Mouse (Mus musculus) lung, embryonic 14.5 days (tissue): Measurements from ENCODE around the gene Wfdc8. TPM values are rescaled to one million over a fixed set of nuclear protein-coding genes. Genes with fewer than 3 reads are reported as not detected.

Experiments
- ATAC-seq: fragments of 200-750 bp; cut with Nextera tagmentation; 2 replicates; pipeline ENCODE4 v1.8.0; 2017; ENCODE audit warnings: mild to moderate bottlenecking, moderate TSS enrichment, moderate library complexity; ENCODE audit not compliant: insufficient read depth
- DNase-seq: peaks from one replicate; pipeline ENCODE4 v3.0.0-alpha.2; 2015
- H3K27ac ChIP-seq: fragments of 300-500 bp; sonication (generic); 2 replicates; pipeline ENCODE4 v1.5.1; 2014; ENCODE audit warnings: low read depth, mild to moderate bottlenecking, moderate library complexity
- H3K27me3 ChIP-seq: fragments of 300-500 bp; sonication (generic); 2 replicates; pipeline ENCODE4 v1.6.1; 2014; ENCODE audit warnings: low read length, control low read depth; ENCODE audit not compliant: insufficient read depth
- H3K36me3 ChIP-seq: fragments of 300-500 bp; sonication (generic); 2 replicates; pipeline ENCODE4 v1.6.1; 2014; ENCODE audit warnings: control low read depth; ENCODE audit not compliant: insufficient read depth
- H3K4me1 ChIP-seq: fragments of 300-500 bp; sonication (generic); 2 replicates; pipeline ENCODE4 v1.6.1; 2014; ENCODE audit warnings: antibody characterized with exemption, control low read depth; ENCODE audit not compliant: insufficient read depth
- H3K4me2 ChIP-seq: fragments of 300-500 bp; sonication (generic); 2 replicates; pipeline ENCODE4 v1.6.1; 2014; ENCODE audit warnings: mild to moderate bottlenecking
- H3K4me3 ChIP-seq: fragments of 300-500 bp; sonication (generic); 2 replicates; pipeline ENCODE4 v1.5.1; 2014; ENCODE audit warnings: low read depth, low read length
- H3K9ac ChIP-seq: fragments of 300-500 bp; sonication (generic); 2 replicates; pipeline ENCODE4 v1.6.1; 2014
- H3K9me3 ChIP-seq: fragments of 300-500 bp; sonication (generic); 2 replicates; pipeline ENCODE4 v1.6.1; 2016; ENCODE audit warnings: low read depth, low read length, control low read depth
- CTCF ChIP-seq: IDR thresholded peaks from 2 replicates; pipeline ENCODE4 v1.5.1; 2016; ENCODE audit warnings: antibody characterized with exemption, low read depth
- WGBS: fragments of 180-500 bp; shearing (Covaris S2); extraction: QIAGEN DNeasy Blood & Tissue Kit; methylation state at CpG from one replicate; pipeline ENCODE4 v1.1.7; 2014; 5-methylcytosine and 5-hydroxymethylcytosine counted together
- polyA plus RNA-seq: library from polyadenylated mRNA; unstranded; fragments of >200 nt; fragmentation: Nextera tagmentation; extraction: Ambion mirVana; gene quantifications from 2 replicates; pipeline ENCODE4 v1.2.1, GENCODE M21; 2014

Gene Wfdc8
- polyA plus RNA-seq, 1 experiment from 2014 or later, result not detected

DNA sequence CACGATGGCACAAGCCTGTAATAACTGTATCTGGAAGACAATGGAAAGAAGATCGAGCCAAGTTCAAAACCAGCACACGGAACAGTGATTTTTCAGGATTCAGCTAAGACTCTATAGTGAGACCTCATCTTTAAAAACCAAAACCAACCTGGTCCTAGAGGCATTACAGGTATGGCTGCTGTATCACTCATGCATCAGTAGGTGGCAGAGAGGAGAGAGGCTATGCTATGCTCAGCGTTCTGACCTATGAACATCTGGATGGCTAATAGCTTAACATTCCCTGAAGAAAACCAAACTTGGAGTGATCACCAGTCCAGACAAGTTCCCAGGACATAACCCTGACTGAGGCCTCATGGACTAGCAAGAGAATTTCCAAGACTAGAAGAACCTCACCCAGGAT is 8.3 kb upstream of the Wfdc8 start:
- no peak overlapping the region for H3K4me2 ChIP-seq
- TF ChIP-seq CTCF, result 0 out of 2 replicates have a peak, but pooled peaks have one; percentile 19
- no peaks in the 10 kb centered on the region for H3K36me3 ChIP-seq
- 82% methylated on average over 4 of the region's 4 CpGs for WGBS
- no peaks in the 10 kb centered on the region for H3K9me3 ChIP-seq
- no peaks in the 10 kb centered on the region for H3K4me1 ChIP-seq
- ATAC-seq (no peak), DNase-seq (no peak)
- H3K4me3 ChIP-seq, result no peak overlapping the region
- H3K9ac ChIP-seq, result no peak overlapping the region
- no peak overlapping the region for H3K27ac ChIP-seq
- H3K27me3 ChIP-seq, result no peaks in the 10 kb centered on the region

DNA sequence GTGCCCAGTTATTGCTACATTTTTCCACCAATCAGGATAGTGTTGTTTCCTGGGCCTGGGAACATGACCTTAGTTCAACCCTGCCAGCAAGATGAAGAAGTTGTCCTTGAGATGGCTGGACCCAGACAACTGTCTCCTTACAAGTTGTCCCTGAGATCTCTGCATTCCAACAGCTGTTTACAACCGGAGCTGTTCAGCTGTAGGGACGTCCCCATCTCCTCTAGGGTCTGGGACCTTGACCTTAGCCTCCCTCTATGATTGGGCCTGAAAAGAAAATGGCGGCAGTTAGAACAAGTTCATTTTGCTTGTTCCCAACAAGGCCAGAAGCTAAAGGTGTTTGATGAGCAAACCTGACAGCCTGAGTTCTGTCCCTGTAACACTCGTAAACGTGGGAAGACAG is 5.6 kb upstream of the Wfdc8 start:
- Histone ChIP-seq H3K27ac (no peak overlapping the region), H3K9me3 (no peaks in the 10 kb centered on the region), H3K27me3 (no peaks in the 10 kb centered on the region), H3K4me1 (no peaks in the 10 kb centered on the region), H3K4me2 (no peak overlapping the region), H3K4me3 (no peak overlapping the region), H3K36me3 (no peaks in the 10 kb centered on the region), H3K9ac (no peak overlapping the region)
- no peak for DNase-seq
- TF ChIP-seq CTCF, result no peak
- WGBS, result 56% methylated on average over 5 of the region's 5 CpGs
- no peak for ATAC-seq

GRCm38 (mm10) chr2:164615386-164615785 is 2.0 kb upstream of the Wfdc8 start:
- Histone ChIP-seq H3K4me3 (no peak overlapping the region), H3K9ac (no peak overlapping the region), H3K4me1 (no peaks in the 10 kb centered on the region), H3K27me3 (no peaks in the 10 kb centered on the region), H3K9me3 (no peaks in the 10 kb centered on the region), H3K36me3 (no peaks in the 10 kb centered on the region), H3K27ac (no peak overlapping the region), H3K4me2 (no peak overlapping the region)
- ATAC-seq (no peak), DNase-seq (no peak)
- no peak for TF ChIP-seq CTCF
- WGBS, result 75% methylated on average over 3 of the region's 3 CpGs

DNA sequence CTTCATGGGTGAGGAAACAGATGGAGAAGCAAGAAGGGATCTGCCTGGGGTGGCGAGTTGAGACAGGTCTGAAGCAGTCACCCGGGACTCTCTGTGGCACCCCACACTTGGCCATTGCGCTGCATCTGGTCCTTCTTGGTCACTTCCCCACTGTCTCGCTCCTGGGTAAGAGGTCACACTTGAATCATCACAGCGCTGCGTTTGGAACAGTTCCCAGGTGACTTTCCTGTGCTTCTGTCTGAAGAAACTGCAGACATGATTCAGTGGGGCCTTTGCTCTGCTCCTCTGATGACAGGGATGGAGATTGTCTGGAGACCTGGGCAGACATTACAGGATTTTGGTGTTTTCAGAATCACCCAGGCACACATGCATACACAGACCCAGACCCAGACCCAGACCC is 4.6 kb downstream of the Wfdc8 start:
- no peak for TF ChIP-seq CTCF
- no peak for ATAC-seq
- no peak for DNase-seq
- no peak overlapping the region for H3K4me2 ChIP-seq
- no peaks in the 10 kb centered on the region for H3K9me3 ChIP-seq
- WGBS, result 68% methylated on average over 6 of the region's 6 CpGs
- H3K4me1 ChIP-seq, result no peaks in the 10 kb centered on the region
- H3K36me3 ChIP-seq, result no peaks in the 10 kb centered on the region
- no peak overlapping the region for H3K4me3 ChIP-seq
- H3K27ac ChIP-seq, result no peak overlapping the region
- H3K27me3 ChIP-seq, result no peaks in the 10 kb centered on the region
- H3K9ac ChIP-seq, result no peak overlapping the region

DNA sequence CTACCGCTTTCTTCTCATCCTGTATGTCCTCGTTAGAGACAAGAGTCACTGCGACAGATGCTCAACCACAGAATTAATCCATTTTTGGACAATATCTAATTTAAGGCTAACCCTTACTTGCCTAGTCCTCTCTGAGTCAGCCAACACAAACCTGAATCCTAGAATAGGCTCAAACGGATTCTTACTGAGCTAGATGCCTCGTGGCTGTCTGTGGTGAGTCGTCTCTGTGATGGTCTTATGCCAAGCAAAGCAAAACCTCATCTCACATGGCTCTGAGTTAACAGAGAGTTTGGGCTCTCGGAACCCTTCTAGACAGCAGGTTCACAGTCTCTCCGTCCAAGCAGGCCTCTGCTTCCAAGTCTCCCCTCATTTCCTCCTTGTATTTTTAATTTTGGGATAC is 9.0 kb downstream of the Wfdc8 start:
- Histone ChIP-seq H3K9ac (no peak overlapping the region), H3K4me3 (no peak overlapping the region), H3K4me2 (no peak overlapping the region), H3K27ac (no peak overlapping the region), H3K4me1 (no peaks in the 10 kb centered on the region), H3K27me3 (no peaks in the 10 kb centered on the region), H3K36me3 (no peaks in the 10 kb centered on the region), H3K9me3 (no peaks in the 10 kb centered on the region)
- no peak for DNase-seq
- no peak for TF ChIP-seq CTCF
- ATAC-seq, result no peak
- WGBS, result 88% methylated on average over 8 of the region's 8 CpGs

DNA sequence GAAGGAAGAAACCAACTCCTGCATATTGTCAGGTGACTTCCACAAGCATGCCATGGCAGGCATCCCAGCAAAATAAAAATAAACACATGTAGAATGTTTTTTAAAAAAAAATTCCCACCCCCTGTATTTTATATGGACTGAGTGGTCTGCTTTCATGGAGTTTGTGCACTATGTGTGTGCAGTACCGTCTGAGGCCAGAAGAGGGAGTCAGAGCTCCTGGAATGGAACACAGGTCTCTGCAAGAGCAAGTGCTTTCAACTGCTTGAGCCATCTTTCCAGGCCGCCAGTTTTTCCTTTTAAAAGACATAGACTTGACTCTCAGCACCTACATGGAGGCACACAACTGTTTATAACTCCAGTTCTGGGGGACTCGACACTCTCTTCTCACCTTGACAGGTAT is 9.9 kb downstream of the Wfdc8 start:
- TF ChIP-seq CTCF, result peak; percentile 19; the same call in 1 of the 2 replicates
- Histone ChIP-seq H3K27me3 (no peaks in the 10 kb centered on the region), H3K4me1 (no peaks in the 10 kb centered on the region), H3K4me3 (no peak overlapping the region), H3K4me2 (no peak overlapping the region), H3K9me3 (no peaks in the 10 kb centered on the region), H3K9ac (no peak overlapping the region), H3K36me3 (no peaks in the 10 kb centered on the region), H3K27ac (no peak overlapping the region)
- DNase-seq (no peak), ATAC-seq (no peak)
- 80% methylated on average over 3 of the region's 3 CpGs for WGBS

DNA sequence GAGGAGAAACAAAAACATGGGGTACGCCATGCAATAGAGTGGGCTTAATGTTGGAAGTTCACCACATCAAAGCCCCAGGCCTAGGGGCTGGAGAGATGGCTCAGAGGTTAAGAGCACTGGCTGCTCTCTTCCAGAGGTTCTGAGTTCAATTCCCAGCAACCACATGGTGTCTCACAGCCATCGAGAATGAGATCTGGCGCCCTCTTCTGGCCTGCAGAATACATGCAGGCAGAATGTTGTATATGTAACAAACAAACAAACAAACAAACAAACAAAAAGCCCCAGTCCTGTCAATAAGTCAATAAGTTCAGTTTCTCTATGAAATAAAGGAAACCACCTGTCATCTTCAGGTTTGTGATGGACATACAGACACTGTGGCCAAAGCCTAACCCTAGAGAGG is 13.2 kb downstream of the Wfdc8 start:
- ATAC-seq, result no peak
- 57% methylated on average over 3 of the region's 3 CpGs for WGBS
- no peak overlapping the region for H3K4me2 ChIP-seq

DNA sequence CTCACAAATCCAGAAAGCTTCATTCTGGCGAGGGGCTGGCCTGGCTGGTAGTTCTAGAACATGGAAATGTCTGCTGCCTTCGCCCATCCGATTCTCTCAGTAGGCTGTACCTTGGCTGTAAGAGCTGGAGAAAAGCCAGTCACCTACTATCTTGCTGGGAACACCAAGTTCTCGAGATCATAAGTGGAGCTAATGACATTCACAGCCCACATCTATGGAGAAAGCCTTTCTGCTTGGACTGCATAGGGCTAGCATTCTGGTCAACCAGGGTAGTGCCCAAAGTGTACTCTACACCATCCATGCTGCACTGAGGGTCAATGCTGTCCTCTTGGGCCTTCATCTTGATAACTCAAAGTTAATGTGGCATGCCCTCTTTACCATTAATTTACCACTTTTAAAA is 19.9 kb downstream of the Wfdc8 start, which contains the start of gene Eppin:
TSS of gene Eppin (minus strand) at position 101 of the 400 bp plus-strand sequence.
- Histone ChIP-seq H3K4me1 (no peaks in the 10 kb centered on the region), H3K9ac (no peak within 1 kb of the TSS), H3K9me3 (no peaks in the 10 kb centered on the region), H3K27me3 (no peaks in the 10 kb centered on the region), H3K4me3 (no peak within 1 kb of the TSS), H3K4me2 (no peak within 1 kb of the TSS), H3K36me3 (no peaks in the 10 kb centered on the region), H3K27ac (no peak within 1 kb of the TSS)
- whole genome bisulfite sequencing, result 75% methylated on average over 4 of the region's 4 CpGs
- no peak for TF ChIP-seq CTCF
- no peak for ATAC-seq
- no peak for DNase-seq

More for the DNA sequence above, 13.2 kb downstream of the Wfdc8 start:
- Histone ChIP-seq H3K9me3 (no peaks in the 10 kb centered on the region), H3K27ac (no peak overlapping the region), H3K4me3 (no peak overlapping the region), H3K9ac (no peak overlapping the region), H3K36me3 (no peaks in the 10 kb centered on the region), H3K27me3 (no peaks in the 10 kb centered on the region), H3K4me1 (no peaks in the 10 kb centered on the region)
- TF ChIP-seq CTCF, result peak; percentile 33; the same call in 1 of the 2 replicates
- no peak for DNase-seq
